Mouse (Mus musculus): ENCODE results near the gene Gtf2a2. TPM values are rescaled to one million over a fixed set of nuclear protein-coding genes. Genes with fewer than 3 reads are reported as not detected.

Gene Gtf2a2
- polyA plus RNA-seq (2015; fragmentation: Nextera tagmentation; extraction: Ambion mirVana) = 147 and 155 TPM in 2 replicates

- under 1% methylated on average over 57 of the region's 57 CpGs for WGBS
- Histone ChIP-seq H3K36me3 (peaks cover 34% of the 10 kb centered on the region), H3K4me1 (replicated peaks) (peaks cover 20% of the 10 kb centered on the region), H3K27ac (peak within 1 kb of the TSS; percentile 92), H3K9ac (peak within 1 kb of the TSS; percentile 95), H3K27me3 (no peaks in the 10 kb centered on the region), H3K4me2 (peak within 1 kb of the TSS; percentile 72), H3K4me3 (peak within 1 kb of the TSS; percentile 92), H3K9me3 (replicated peaks) (no peaks in the 10 kb centered on the region)
- peak; percentile 96 for ATAC-seq (replicated peaks; ENCODE audit: insufficient number of reproducible peaks, insufficient read depth, low FRiP score, low read depth)
Observed at GRCm38 (mm10) chr9:70012408-70012901, at the start of gene Gtf2a2. TSS of gene Gtf2a2 (plus strand) at chr9:70012550.

DNA sequence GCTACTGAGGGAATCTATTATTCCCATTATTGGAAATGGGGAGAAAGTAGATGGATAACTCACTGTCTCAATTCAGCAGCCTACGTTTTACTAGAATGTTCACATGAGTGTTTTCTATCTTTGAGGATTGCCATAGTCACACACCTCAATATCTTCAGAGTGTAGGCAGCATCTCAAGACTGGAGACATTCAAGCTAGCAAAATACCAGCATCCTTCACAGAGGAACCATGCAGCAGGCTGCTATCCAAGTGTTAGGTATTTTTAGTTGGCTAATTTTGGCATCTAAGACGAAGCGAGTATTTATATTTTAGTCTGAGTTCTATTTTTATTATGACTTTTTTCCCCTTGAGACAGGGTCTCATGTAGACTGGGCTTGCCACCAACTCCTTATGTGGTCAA, 48.0 kb upstream of the Gtf2a2 start:
- WGBS = 47% methylated on average over 3 of the region's 3 CpGs
- H3K27me3 ChIP-seq = no peaks in the 10 kb centered on the region; the same call in 1 of the 2 replicates
- peaks cover 11% of the 10 kb centered on the region for H3K4me1 ChIP-seq (replicated peaks)
- no peak overlapping the region for H3K9ac ChIP-seq
- no peak overlapping the region for H3K4me3 ChIP-seq
- H3K9me3 ChIP-seq (replicated peaks) = no peaks in the 10 kb centered on the region
- H3K4me2 ChIP-seq = no peak overlapping the region
- H3K27ac ChIP-seq = peak overlapping the region; percentile 59
- H3K36me3 ChIP-seq = no peaks in the 10 kb centered on the region
- ATAC-seq (replicated peaks; ENCODE audit: insufficient number of reproducible peaks, insufficient read depth, low FRiP score, low read depth) = no peak

DNA sequence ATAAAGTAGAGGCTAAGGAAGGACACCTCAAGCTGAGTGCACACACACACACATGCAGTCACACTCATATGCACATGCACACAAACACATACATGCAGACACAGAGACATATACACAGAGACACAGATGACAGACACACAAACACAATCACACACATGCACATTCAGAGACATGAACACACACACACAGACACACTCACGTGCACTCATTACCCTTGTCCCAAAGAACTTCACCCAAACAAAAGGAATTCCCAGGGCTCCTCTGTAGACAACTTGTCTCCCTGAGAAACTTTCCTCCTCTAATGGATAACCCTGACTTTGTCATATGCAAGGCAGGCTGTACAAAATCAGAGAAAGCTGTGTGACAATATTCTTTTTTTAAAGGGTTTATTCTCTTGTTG, 26.8 kb upstream of the Gtf2a2 start:
- no peaks in the 10 kb centered on the region for H3K36me3 ChIP-seq
- no peaks in the 10 kb centered on the region; the same call in 1 of the 2 replicates for H3K27me3 ChIP-seq
- no peak for ATAC-seq (replicated peaks; ENCODE audit: insufficient number of reproducible peaks, insufficient read depth, low FRiP score, low read depth)
- no peak overlapping the region for H3K9ac ChIP-seq
- no peak overlapping the region for H3K4me2 ChIP-seq
- H3K4me3 ChIP-seq = no peak overlapping the region
- peaks cover 8% of the 10 kb centered on the region for H3K4me1 ChIP-seq (replicated peaks)
- 70% methylated on average over 1 of the region's 1 CpGs for WGBS
- H3K9me3 ChIP-seq (replicated peaks) = no peaks in the 10 kb centered on the region
- H3K27ac ChIP-seq = no peak overlapping the region

GRCm38 (mm10) chr9:69986063-69986462, 26.3 kb upstream of the Gtf2a2 start:
- no peak overlapping the region for H3K27ac ChIP-seq
- WGBS = 76% methylated on average over 10 of the region's 10 CpGs
- H3K4me2 ChIP-seq = no peak overlapping the region
- no peak for ATAC-seq (replicated peaks; ENCODE audit: insufficient number of reproducible peaks, insufficient read depth, low FRiP score, low read depth)
- no peaks in the 10 kb centered on the region for H3K9me3 ChIP-seq (replicated peaks)
- H3K4me3 ChIP-seq = no peak overlapping the region
- peaks cover 13% of the 10 kb centered on the region for H3K4me1 ChIP-seq (replicated peaks)
- no peaks in the 10 kb centered on the region for H3K36me3 ChIP-seq
- H3K9ac ChIP-seq = no peak overlapping the region
- no peaks in the 10 kb centered on the region; the same call in 1 of the 2 replicates for H3K27me3 ChIP-seq

- peaks cover 16% of the 10 kb centered on the region for H3K4me1 ChIP-seq (replicated peaks)
Observed at GRCm38 (mm10) chr9:69986571-69986970, 25.8 kb upstream of the Gtf2a2 start.

DNA sequence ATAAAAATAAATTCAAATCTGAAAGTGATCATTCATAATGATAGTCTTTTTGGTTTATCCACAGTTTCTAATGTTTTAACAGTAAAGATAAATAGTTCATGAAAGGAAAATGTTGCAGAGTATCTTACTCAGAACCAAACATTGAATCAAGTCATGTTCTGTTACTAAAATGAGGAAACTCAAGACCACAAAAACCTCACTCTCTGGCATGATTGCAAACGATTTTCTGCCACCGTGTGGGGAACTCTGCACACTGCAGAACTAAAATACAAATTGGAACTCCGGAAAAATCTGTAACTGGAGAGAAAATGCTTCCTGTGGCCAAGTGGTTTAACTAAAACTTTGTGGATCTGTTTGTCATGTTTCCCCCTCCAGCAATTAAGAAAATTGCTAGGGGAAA, 24.8 kb upstream of the Gtf2a2 start:
- H3K9me3 ChIP-seq (replicated peaks) = no peaks in the 10 kb centered on the region
- no peak overlapping the region for H3K4me3 ChIP-seq
- no peak overlapping the region for H3K9ac ChIP-seq
- H3K4me2 ChIP-seq = no peak overlapping the region
- no peak for ATAC-seq (replicated peaks; ENCODE audit: insufficient number of reproducible peaks, insufficient read depth, low FRiP score, low read depth)
- no peaks in the 10 kb centered on the region for H3K36me3 ChIP-seq
- H3K4me1 ChIP-seq (replicated peaks) = peaks cover 25% of the 10 kb centered on the region
- H3K27ac ChIP-seq = no peak overlapping the region
- 3% methylated on average over 3 of the region's 3 CpGs for WGBS
- no peaks in the 10 kb centered on the region; the same call in 1 of the 2 replicates for H3K27me3 ChIP-seq

More at GRCm38 (mm10) chr9:69986571-69986970, 25.8 kb upstream of the Gtf2a2 start:
- Histone ChIP-seq H3K27ac (no peak overlapping the region), H3K4me2 (no peak overlapping the region), H3K27me3 (no peaks in the 10 kb centered on the region; the same call in 1 of the 2 replicates), H3K36me3 (no peaks in the 10 kb centered on the region), H3K9ac (no peak overlapping the region), H3K4me3 (no peak overlapping the region), H3K9me3 (replicated peaks) (no peaks in the 10 kb centered on the region)
- ATAC-seq (replicated peaks; ENCODE audit: insufficient number of reproducible peaks, insufficient read depth, low FRiP score, low read depth) = no peak
- WGBS = 81% methylated on average over 5 of the region's 5 CpGs

GRCm38 (mm10) chr9:69988706-69989302, 23.5 kb upstream of the Gtf2a2 start:
- H3K27ac ChIP-seq = peak overlapping the region; percentile 98
- H3K4me2 ChIP-seq = peak overlapping the region; percentile 71
- H3K9ac ChIP-seq = peak overlapping the region; percentile 99
- no peak for ATAC-seq (replicated peaks; ENCODE audit: insufficient number of reproducible peaks, insufficient read depth, low FRiP score, low read depth)
- peaks cover 36% of the 10 kb centered on the region for H3K4me1 ChIP-seq (replicated peaks)
- WGBS = 29% methylated on average over 16 of the region's 16 CpGs
- H3K27me3 ChIP-seq = no peaks in the 10 kb centered on the region; the same call in 1 of the 2 replicates
- H3K4me3 ChIP-seq = peak overlapping the region; percentile 91
- no peaks in the 10 kb centered on the region for H3K36me3 ChIP-seq
- no peaks in the 10 kb centered on the region for H3K9me3 ChIP-seq (replicated peaks)

DNA sequence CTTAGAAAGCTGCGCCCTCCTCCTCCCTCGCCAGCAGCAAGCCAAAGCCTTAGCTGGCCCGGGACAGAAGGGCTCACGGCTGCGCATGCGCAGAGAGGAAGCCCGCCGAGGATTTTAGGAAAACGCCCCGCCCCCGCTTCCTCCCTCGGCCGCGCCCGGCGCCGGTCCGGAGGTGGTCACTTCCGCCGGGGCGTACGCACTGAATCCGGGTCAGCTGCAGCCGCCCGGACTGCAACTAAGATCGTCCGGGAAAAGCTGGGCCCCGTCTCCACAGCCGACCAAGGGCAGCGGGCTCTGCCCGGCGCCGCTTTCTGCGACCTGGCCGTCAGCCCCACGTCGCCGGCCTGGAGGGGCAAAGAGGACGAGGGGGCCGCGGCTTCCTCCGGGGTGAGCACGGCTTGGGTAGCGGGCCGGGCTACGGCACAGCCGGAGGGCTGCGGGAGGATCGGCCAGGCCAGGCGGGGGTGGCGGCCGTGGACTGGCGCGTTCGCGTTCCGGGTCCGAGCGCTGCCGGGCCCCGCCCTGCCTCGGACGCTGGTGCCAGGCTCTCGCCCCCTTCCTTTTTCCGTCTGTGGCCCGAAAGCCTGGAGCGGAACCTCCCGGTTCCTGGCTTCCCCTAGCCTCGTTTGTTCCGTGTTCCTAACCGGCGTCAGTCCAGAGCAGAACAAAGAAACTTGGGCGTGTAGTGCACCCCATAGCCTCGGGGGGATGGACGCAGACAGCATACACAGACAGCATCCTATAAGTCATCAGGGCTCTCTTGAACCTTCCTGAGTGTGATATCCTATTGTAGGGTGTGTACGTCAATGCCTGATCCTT, 22.8 kb upstream of the Gtf2a2 start, which contains the start of gene Bnip2:
Gene Bnip2 (plus strand): TSS at position 164 of the 819 bp plus-strand sequence.
- Histone ChIP-seq H3K9me3 (replicated peaks) (no peaks in the 10 kb centered on the region), H3K27me3 (no peaks in the 10 kb centered on the region; the same call in 1 of the 2 replicates), H3K27ac (peak within 1 kb of the TSS; percentile 98), H3K4me2 (peak within 1 kb of the TSS; percentile 71), H3K4me1 (replicated peaks) (peaks cover 36% of the 10 kb centered on the region), H3K36me3 (no peaks in the 10 kb centered on the region), H3K4me3 (peak within 1 kb of the TSS; percentile 91), H3K9ac (peak within 1 kb of the TSS; percentile 99)
- under 1% methylated on average over 76 of the region's 76 CpGs for WGBS
- ATAC-seq (replicated peaks; ENCODE audit: insufficient number of reproducible peaks, insufficient read depth, low FRiP score, low read depth) = peak; percentile 91

DNA sequence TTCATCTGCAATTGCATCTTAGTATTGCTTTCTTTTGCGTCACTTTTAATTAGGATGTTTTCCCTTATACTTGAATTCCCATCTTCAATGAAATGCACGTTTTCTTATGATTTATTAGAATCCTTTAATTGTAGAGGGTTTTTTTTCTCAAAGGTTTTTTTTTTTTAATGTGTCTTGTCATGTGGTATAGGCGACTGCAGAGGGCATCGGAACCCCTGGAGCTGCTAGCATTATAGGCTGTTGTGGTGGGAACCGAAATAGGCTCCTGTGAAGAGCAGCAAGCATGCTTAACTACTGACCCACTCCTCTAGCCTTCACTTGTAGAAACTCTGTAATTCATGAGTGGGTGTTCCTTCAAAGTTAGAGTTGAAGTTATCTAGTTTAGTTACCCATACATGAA, 22.0 kb upstream of the Gtf2a2 start:
- Histone ChIP-seq H3K4me2 (peak overlapping the region; percentile 71), H3K36me3 (peaks cover 3% of the 10 kb centered on the region; the same call in 1 of the 2 replicates), H3K4me1 (replicated peaks) (peaks cover 41% of the 10 kb centered on the region), H3K9me3 (replicated peaks) (no peaks in the 10 kb centered on the region), H3K27me3 (no peaks in the 10 kb centered on the region; the same call in 1 of the 2 replicates), H3K27ac (peak overlapping the region; percentile 98), H3K9ac (peak overlapping the region; percentile 99), H3K4me3 (peak overlapping the region; percentile 91)
- ATAC-seq (replicated peaks; ENCODE audit: insufficient number of reproducible peaks, insufficient read depth, low FRiP score, low read depth) = no peak
- 13% methylated on average over 5 of the region's 5 CpGs for WGBS

- Histone ChIP-seq H3K4me2 (0 out of 2 replicates have a peak overlapping the region, but pooled peaks have one; percentile 6), H3K36me3 (peaks cover 22% of the 10 kb centered on the region), H3K27me3 (no peaks in the 10 kb centered on the region), H3K9ac (no peak overlapping the region), H3K9me3 (replicated peaks) (no peaks in the 10 kb centered on the region), H3K4me3 (no peak overlapping the region), H3K4me1 (replicated peaks) (peaks cover 41% of the 10 kb centered on the region), H3K27ac (peak overlapping the region; percentile 63)
- ATAC-seq (replicated peaks; ENCODE audit: insufficient number of reproducible peaks, insufficient read depth, low FRiP score, low read depth) = no peak
- 40% methylated on average over 5 of the region's 5 CpGs for WGBS
Observed at GRCm38 (mm10) chr9:69992841-69993277, 19.5 kb upstream of the Gtf2a2 start.

GRCm38 (mm10) chr9:69993479-69993878, 18.9 kb upstream of the Gtf2a2 start:
- no peak overlapping the region for H3K4me3 ChIP-seq
- no peak overlapping the region for H3K9ac ChIP-seq
- peaks cover 28% of the 10 kb centered on the region for H3K36me3 ChIP-seq
- H3K4me1 ChIP-seq (replicated peaks) = peaks cover 41% of the 10 kb centered on the region
- WGBS = 64% methylated on average over 1 of the region's 1 CpGs
- H3K9me3 ChIP-seq (replicated peaks) = no peaks in the 10 kb centered on the region
- H3K27ac ChIP-seq = peak overlapping the region; percentile 63
- no peak for ATAC-seq (replicated peaks; ENCODE audit: insufficient number of reproducible peaks, insufficient read depth, low FRiP score, low read depth)
- no peak overlapping the region for H3K4me2 ChIP-seq
- no peaks in the 10 kb centered on the region for H3K27me3 ChIP-seq
